Mouse (Mus musculus): ENCODE measurements around the gene Csf2rb. TPM values are rescaled to one million over a fixed set of nuclear protein-coding genes. Genes with fewer than 3 reads are reported as not detected.

The Csf2rb gene
- polyA plus RNA-seq, 1 experiment from 2014 or later = 9.3 TPM

DNA sequence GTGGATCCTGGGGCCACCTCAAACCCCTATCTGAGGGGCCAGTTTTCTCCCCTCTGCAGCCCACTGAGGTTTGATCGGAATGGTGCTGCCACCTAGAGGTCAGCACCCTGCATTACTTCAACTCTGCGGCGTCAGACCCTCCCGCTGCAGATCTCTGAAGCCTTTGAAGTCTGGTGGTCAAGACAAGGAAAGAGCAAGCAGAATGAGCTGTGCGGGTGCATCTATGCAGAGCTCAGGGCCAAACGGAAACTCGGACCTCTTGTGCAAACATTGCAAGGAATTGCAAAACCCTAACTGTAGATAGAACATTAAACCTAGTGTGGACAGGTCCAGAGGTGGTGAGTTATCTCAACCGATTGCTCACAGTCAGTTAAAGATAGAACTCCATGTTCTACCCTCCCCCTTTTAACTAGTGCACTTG, 43.4 kb downstream of the Csf2rb start:
- DNase-seq (ENCODE audit: low spot score) = no peak
- no peaks in the 10 kb centered on the region for H3K4me1 ChIP-seq
- H3K27ac ChIP-seq = no peak overlapping the region
- H3K36me3 ChIP-seq = no peaks in the 10 kb centered on the region
- peaks cover 38% of the 10 kb centered on the region for H3K27me3 ChIP-seq (ENCODE audit: insufficient read depth, poor library complexity, severe bottlenecking)
- WGBS = 8% methylated on average over 8 of the region's 8 CpGs
- no peaks in the 10 kb centered on the region for H3K9me3 ChIP-seq
- H3K4me3 ChIP-seq = no peak overlapping the region

- Histone ChIP-seq H3K9me3 (no peaks in the 10 kb centered on the region), H3K27me3 (ENCODE audit: insufficient read depth, poor library complexity, severe bottlenecking) (peaks cover 38% of the 10 kb centered on the region), H3K36me3 (no peaks in the 10 kb centered on the region), H3K4me1 (no peaks in the 10 kb centered on the region), H3K27ac (no peak overlapping the region), H3K4me3 (no peak overlapping the region)
- 76% methylated on average over 1 of the region's 1 CpGs for WGBS
- DNase-seq (ENCODE audit: low spot score) = no peak
These were observed 44.1 kb downstream of the Csf2rb start for GRCm38 (mm10) chr15:78369641-78370040.

DNA sequence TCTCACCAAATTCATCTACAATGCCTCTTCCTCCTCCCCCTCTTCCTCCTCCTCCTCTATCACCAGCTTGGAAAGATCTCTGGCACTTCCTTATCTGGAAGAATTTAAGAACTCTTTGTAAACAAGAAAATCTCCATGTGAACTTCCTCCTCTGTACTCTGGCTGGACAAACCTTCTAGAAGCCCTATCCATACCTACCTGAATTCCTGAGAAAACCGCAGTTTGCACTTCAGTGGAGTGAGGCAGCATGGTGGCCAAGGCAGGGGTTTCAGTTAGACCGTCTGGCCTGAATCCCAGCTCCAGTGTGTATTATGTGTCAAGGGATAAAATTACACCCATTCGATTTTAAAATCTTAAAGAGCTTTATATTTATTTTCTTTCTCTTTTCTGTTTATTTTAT, 47.2 kb downstream of the Csf2rb start:
- Histone ChIP-seq H3K27me3 (ENCODE audit: insufficient read depth, poor library complexity, severe bottlenecking) (peaks cover 21% of the 10 kb centered on the region), H3K27ac (no peak overlapping the region), H3K9me3 (no peaks in the 10 kb centered on the region), H3K4me1 (no peaks in the 10 kb centered on the region), H3K36me3 (no peaks in the 10 kb centered on the region), H3K4me3 (no peak overlapping the region)
- no peak for DNase-seq (ENCODE audit: low spot score)
- WGBS = 67% methylated on average over 3 of the region's 3 CpGs

- Histone ChIP-seq H3K36me3 (no peaks in the 10 kb centered on the region), H3K27ac (no peak overlapping the region), H3K9me3 (no peaks in the 10 kb centered on the region), H3K4me3 (no peak overlapping the region), H3K4me1 (no peaks in the 10 kb centered on the region), H3K27me3 (ENCODE audit: insufficient read depth, poor library complexity, severe bottlenecking) (peaks cover 12% of the 10 kb centered on the region; the same call in 1 of the 2 replicates)
- 75% methylated on average over 3 of the region's 3 CpGs for WGBS
- DNase-seq (ENCODE audit: low spot score) = no peak
These were observed 48.7 kb downstream of the Csf2rb start for GRCm38 (mm10) chr15:78374204-78374603.

- no peak overlapping the region for H3K4me3 ChIP-seq
- no peak overlapping the region for H3K27ac ChIP-seq
- no peak for DNase-seq (ENCODE audit: low spot score)
- H3K27me3 ChIP-seq (ENCODE audit: insufficient read depth, poor library complexity, severe bottlenecking) = no peaks in the 10 kb centered on the region
- H3K9me3 ChIP-seq = no peaks in the 10 kb centered on the region
- no peaks in the 10 kb centered on the region for H3K4me1 ChIP-seq
- 77% methylated on average over 10 of the region's 10 CpGs for WGBS
- H3K36me3 ChIP-seq = no peaks in the 10 kb centered on the region
These were observed 52.3 kb downstream of the Csf2rb start for GRCm38 (mm10) chr15:78377859-78378258.

DNA sequence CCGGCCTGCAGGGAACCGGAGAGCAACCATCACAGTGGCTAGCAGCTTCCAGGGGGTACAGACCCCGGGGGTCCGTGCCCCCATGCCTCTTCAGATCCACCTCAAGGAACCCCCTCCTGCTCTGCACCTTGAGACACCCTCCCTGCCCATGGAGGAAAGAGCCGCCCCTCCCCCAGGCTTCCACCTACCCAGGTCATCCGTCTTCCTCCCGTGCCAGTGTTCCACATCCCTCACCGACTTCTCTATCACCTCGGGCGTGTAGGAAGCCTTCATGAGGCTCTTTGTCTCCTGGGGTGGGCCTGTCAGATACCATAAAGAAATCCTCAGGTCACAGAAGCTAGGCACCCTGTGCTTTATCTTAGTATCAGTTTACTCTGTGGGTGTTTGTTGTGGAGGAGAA, 53.0 kb downstream of the Csf2rb start:
- Histone ChIP-seq H3K36me3 (no peaks in the 10 kb centered on the region), H3K4me3 (no peak overlapping the region), H3K27ac (no peak overlapping the region), H3K4me1 (no peaks in the 10 kb centered on the region), H3K9me3 (no peaks in the 10 kb centered on the region), H3K27me3 (ENCODE audit: insufficient read depth, poor library complexity, severe bottlenecking) (no peaks in the 10 kb centered on the region)
- no peak for DNase-seq (ENCODE audit: low spot score)
- 77% methylated on average over 10 of the region's 10 CpGs for WGBS

- Histone ChIP-seq H3K27me3 (ENCODE audit: insufficient read depth, poor library complexity, severe bottlenecking) (peaks cover 3% of the 10 kb centered on the region; the same call in 1 of the 2 replicates), H3K36me3 (no peaks in the 10 kb centered on the region), H3K4me3 (no peak overlapping the region), H3K9me3 (no peaks in the 10 kb centered on the region), H3K27ac (no peak overlapping the region), H3K4me1 (no peaks in the 10 kb centered on the region)
- no peak for DNase-seq (ENCODE audit: low spot score)
- 67% methylated on average over 2 of the region's 2 CpGs for WGBS
These were observed 54.7 kb downstream of the Csf2rb start for GRCm38 (mm10) chr15:78380208-78380607.

- 65% methylated on average over 4 of the region's 4 CpGs for WGBS
- no peak for DNase-seq (ENCODE audit: low spot score)
- no peaks in the 10 kb centered on the region for H3K36me3 ChIP-seq
- peaks cover 3% of the 10 kb centered on the region; the same call in 1 of the 2 replicates for H3K27me3 ChIP-seq (ENCODE audit: insufficient read depth, poor library complexity, severe bottlenecking)
- no peaks in the 10 kb centered on the region for H3K4me1 ChIP-seq
- no peak overlapping the region for H3K27ac ChIP-seq
- H3K4me3 ChIP-seq = no peak overlapping the region
- no peaks in the 10 kb centered on the region for H3K9me3 ChIP-seq
These were observed 55.2 kb downstream of the Csf2rb start for GRCm38 (mm10) chr15:78380741-78381140.

- no peaks in the 10 kb centered on the region for H3K4me1 ChIP-seq
- no peak overlapping the region for H3K4me3 ChIP-seq
- H3K36me3 ChIP-seq = no peaks in the 10 kb centered on the region
- no peaks in the 10 kb centered on the region for H3K9me3 ChIP-seq
- DNase-seq (ENCODE audit: low spot score) = no peak
- 90% methylated on average over 4 of the region's 4 CpGs for WGBS
- no peak overlapping the region for H3K27ac ChIP-seq
- H3K27me3 ChIP-seq (ENCODE audit: insufficient read depth, poor library complexity, severe bottlenecking) = peaks cover 3% of the 10 kb centered on the region; the same call in 1 of the 2 replicates
These were observed 56.6 kb downstream of the Csf2rb start for GRCm38 (mm10) chr15:78382115-78382514.

GRCm38 (mm10) chr15:78383450-78384219, 58.1 kb downstream of the Csf2rb start:
- Histone ChIP-seq H3K36me3 (no peaks in the 10 kb centered on the region), H3K27me3 (ENCODE audit: insufficient read depth, poor library complexity, severe bottlenecking) (peaks cover 3% of the 10 kb centered on the region; the same call in 1 of the 2 replicates), H3K27ac (no peak overlapping the region; the same call in 1 of the 2 replicates), H3K4me3 (no peak overlapping the region), H3K4me1 (no peaks in the 10 kb centered on the region), H3K9me3 (no peaks in the 10 kb centered on the region)
- no peak for DNase-seq (ENCODE audit: low spot score)
- WGBS = 79% methylated on average over 11 of the region's 11 CpGs

DNA sequence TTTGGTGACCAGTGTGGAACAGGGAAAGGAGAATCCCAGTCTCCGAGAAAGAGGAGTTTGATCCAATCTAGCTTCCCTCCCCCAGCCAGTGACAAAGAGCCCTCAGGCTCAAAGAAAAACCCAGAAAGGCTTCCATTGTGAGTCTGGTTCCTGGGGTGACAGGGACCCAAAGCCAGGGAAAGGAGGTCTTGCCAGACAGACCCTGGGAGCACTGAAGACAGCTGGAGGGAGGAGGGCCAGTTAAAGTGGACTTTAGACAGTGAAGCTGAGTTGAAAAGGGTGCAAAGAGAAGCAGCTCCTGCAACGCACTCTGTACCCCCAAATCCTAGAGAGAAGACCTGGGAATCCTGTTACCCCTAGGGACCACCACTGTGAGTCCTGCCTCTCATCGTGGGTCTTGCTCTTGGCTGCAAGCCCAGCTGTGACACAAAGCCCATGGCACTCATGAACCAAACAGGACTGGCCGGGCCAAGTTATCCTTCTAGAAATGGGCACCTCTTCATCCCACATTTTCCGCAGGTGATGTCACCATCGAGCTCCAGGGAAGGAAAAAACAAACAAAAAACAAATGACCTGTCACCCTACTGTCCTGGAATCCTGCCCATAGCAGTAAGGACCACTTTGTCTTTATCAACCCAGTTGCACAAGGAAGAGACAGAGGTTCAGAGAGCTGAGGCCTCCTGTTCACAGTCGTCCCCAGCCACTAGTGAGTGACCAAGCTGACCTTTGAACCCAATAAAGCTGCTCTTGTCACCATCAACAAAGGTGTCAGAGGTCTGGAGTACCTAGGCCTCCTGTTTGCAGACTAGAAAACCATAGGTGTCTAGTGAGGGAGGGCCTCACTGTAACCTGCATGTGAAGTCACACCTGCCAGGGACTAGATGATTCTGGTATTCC, 58.9 kb downstream of the Csf2rb start:
- no peaks in the 10 kb centered on the region for H3K9me3 ChIP-seq
- no peaks in the 10 kb centered on the region for H3K4me1 ChIP-seq
- 64% methylated on average over 7 of the region's 7 CpGs for WGBS
- H3K27ac ChIP-seq = no peak overlapping the region
- DNase-seq (ENCODE audit: low spot score) = no peak
- peaks cover 3% of the 10 kb centered on the region; the same call in 1 of the 2 replicates for H3K27me3 ChIP-seq (ENCODE audit: insufficient read depth, poor library complexity, severe bottlenecking)
- H3K4me3 ChIP-seq = no peak overlapping the region
- H3K36me3 ChIP-seq = no peaks in the 10 kb centered on the region

DNA sequence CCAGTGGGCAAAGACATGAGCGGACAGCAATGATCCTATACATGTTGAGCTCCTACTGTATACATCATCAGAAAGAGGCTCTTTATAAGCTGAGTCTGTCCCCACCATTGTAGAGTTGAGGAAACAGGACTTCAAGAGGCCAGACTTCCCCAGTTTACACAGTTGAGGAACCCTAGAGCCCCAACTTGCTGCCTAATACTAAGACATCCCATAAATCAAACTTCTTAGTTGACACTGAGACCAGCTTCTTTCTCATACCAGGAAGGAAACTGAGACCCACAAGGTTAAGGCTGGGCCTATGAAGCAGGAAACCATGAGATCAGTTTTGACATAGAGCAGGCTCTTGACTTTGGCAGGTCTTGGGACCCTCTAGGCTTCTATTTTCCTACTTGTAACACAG, 60.0 kb downstream of the Csf2rb start:
- H3K27ac ChIP-seq = no peak overlapping the region
- H3K9me3 ChIP-seq = no peaks in the 10 kb centered on the region
- no peaks in the 10 kb centered on the region for H3K4me1 ChIP-seq
- 79% methylated on average over 1 of the region's 1 CpGs for WGBS
- no peak overlapping the region for H3K4me3 ChIP-seq
- H3K27me3 ChIP-seq (ENCODE audit: insufficient read depth, poor library complexity, severe bottlenecking) = peaks cover 7% of the 10 kb centered on the region; the same call in 1 of the 2 replicates
- no peak for DNase-seq (ENCODE audit: low spot score)
- no peaks in the 10 kb centered on the region for H3K36me3 ChIP-seq

DNA sequence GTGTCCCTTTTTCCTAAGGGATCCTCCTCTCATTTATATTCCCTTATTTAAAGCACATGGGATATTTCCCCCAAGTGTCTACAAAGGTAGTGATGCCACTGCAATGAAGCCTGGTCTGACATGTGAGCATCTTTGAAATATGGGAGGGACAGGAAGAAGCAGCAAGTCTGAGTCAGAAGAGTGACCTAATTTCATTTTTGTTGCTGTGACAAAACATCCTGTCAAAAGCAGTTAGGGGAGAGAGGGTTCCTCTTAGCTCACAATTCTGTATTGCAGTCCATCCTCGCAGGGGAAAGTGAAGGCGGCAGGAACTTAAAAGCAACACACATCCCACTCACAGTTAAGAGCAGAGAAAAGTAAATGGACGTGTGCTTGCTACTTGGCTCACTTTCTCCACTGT, 65.3 kb downstream of the Csf2rb start:
- Histone ChIP-seq H3K4me3 (no peak overlapping the region), H3K4me1 (no peaks in the 10 kb centered on the region), H3K27me3 (ENCODE audit: insufficient read depth, poor library complexity, severe bottlenecking) (peaks cover 4% of the 10 kb centered on the region; the same call in 1 of the 2 replicates), H3K36me3 (no peaks in the 10 kb centered on the region), H3K27ac (no peak overlapping the region), H3K9me3 (no peaks in the 10 kb centered on the region)
- WGBS = 78% methylated on average over 3 of the region's 3 CpGs
- no peak for DNase-seq (ENCODE audit: low spot score)

Measured in heart, embryonic 10.5 days (tissue).